Mouse (Mus musculus) thymus, postnatal 0 days (tissue): ENCODE measurements around the gene Muc5b. TPM values are rescaled to one million over a fixed set of nuclear protein-coding genes. Genes with fewer than 3 reads are reported as not detected.

ENCODE experiments used
- DNase-seq: peaks from one replicate; pipeline ENCODE4 v3.0.0-alpha.2; 2015; ENCODE audit warnings: low spot score
- polyA plus RNA-seq: library from polyadenylated mRNA; unstranded; fragments of >200 nt; fragmentation: Nextera tagmentation; extraction: Ambion mirVana; gene quantifications from 2 replicates; pipeline ENCODE4 v1.2.1, GENCODE M21; 2015

The Muc5b gene
- polyA plus RNA-seq, 1 experiment from 2014 or later: 1.2 TPM

DNA sequence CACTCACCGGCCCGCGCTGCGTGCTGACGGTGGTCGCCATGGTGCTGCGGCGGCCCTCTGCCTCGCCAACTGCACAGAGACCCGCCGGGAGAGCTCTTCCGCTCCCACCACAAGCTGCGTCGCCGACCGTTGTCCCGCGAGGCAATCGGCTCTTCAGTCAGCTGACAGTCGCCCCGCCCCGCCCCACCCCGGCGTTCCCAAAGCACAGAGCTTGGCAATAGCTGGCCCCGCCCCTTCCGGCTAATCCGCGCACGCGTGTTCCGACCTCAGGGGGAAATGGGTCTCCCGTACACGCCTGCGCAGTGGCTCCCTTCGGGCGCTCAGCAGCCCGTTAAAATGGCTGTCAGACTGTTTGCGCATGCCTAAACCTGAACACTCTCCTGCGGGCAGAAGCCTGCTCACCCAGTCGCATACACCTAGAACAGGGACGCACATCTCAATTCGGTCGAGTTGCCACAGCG is 63.4 kb downstream of the Muc5b start:
- peak; percentile 100 for DNase-seq

DNA sequence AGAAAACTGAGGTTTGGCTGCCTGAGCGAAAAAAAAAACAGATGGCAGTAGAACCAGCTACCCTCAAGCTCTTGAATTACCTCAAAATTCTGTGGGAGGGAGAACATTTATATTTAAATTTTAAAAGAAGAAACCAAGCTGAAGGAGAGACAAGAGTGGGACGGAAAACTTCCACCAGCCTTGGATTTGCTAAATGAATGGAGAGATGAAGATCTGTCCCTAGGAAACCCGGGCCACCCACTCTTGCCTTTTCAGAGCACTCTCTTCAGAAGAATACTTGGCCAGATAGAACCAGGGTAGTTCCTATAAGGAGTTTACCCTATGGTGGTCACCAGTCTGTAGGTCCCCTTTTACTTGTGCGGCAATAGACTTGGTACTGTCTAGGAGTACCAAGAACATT is 63.9 kb downstream of the Muc5b start:
- no peak for DNase-seq

DNA sequence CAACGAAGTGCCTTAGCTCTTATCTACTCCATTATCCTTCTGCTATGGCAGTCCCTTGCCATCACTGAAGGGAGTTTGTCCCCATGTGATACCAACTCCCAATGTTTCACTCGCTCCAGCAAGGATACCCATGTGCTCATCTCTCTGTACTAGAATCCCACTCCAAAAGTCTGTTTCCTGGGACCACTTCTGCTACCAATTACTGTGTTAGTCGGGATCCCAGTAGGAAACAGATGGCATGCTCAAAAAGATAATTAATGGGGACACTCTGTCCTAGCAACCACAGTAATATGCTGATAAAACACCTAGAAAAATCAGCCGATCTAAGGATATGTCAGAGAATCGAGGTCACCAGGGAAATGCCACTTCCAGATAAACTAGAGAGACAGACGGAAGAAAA is 69.7 kb downstream of the Muc5b start:
- no peak for DNase-seq

DNA sequence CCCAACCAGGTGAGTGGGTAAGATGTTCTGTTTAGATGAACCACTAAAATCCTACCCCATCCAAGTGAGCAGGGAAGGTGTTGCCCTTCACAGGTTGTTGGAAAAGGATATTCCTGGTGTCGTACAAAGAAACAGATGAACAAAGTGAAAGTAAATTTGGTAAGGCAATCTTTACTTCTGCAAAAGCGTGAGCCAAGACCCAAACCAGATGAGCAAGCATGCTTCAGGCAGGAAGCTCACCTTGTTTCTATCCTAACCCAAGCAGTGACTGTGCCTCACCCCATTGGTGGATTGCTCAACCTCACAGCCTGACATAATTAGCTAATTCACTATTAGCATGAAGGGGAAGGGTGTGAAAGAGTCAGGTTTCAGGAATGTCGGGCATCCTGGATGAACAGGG is 72.4 kb downstream of the Muc5b start:
- DNase-seq: no peak

DNA sequence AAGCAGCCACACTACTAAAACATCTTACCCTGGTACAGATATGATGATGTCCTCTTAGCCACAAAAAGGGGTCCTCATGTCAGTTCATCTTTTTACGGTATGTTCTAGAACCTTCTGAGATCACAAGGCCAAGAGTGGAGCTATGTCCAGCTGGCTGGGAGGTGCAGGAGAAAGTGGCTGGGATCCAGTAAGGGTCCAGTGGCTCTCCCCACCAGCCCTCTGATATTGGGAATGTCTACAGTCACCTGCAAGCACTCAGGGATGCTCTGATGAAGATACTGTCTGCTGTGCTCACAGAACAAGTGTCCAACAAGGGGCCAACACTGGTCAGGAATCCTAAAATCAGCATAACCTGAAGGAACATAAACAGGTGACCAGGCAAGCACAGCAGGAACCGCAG is 79.5 kb downstream of the Muc5b start, which contains the start of gene Tollip:
Tollip (minus strand) TSS at position 101 of the 400 bp plus-strand sequence.
- no peak for DNase-seq

Other genes starting within 250 kb of the Muc5b start
- gene Muc6, start 183.8 kb upstream of the Muc5b start, polyA plus RNA-seq: 0.09 and 0.13 TPM in 2 replicates
- 0.17 and 0.27 TPM in 2 replicates for gene Muc2, start 148.7 kb upstream of the Muc5b start, polyA plus RNA-seq
- 0.12 and 0.14 TPM in 2 replicates for gene Muc5ac, start 50.1 kb upstream of the Muc5b start, polyA plus RNA-seq
- gene Tollip, start 79.4 kb downstream of the Muc5b start, polyA plus RNA-seq: 50.6 and 51.6 TPM in 2 replicates
- gene Brsk2, start 110.7 kb downstream of the Muc5b start, polyA plus RNA-seq: 0.32 and 0.57 TPM in 2 replicates
- gene Mob2, start 222.0 kb downstream of the Muc5b start, polyA plus RNA-seq: 92.2 and 93.5 TPM in 2 replicates